Mouse (Mus musculus) CH12.LX (cell line): ENCODE results near the gene Ttc25. TPM values are rescaled to one million over a fixed set of nuclear protein-coding genes. Genes with fewer than 3 reads are reported as not detected.

Source experiments
- DNase-seq: peaks from one replicate; pipeline ENCODE4 v3.0.0-alpha.2; 2013; ENCODE audit errors: extremely low read depth
- H3K27ac ChIP-seq: 2 replicates; pipeline ENCODE4 v1.5.1; 2012; ENCODE audit warnings: low read depth, mild to moderate bottlenecking, control low read depth, moderate library complexity; ENCODE audit not compliant: insufficient read depth
- H3K27me3 ChIP-seq: replicated peaks from 2 replicates; pipeline ENCODE3; 2012; ENCODE audit warnings: inconsistent platforms
- H3K36me3 ChIP-seq, 2 experiments: replicated peaks in 1 of 2; 2 replicates each; pipeline versions ENCODE3 to v1.6.1; 2012; ENCODE audit warnings: inconsistent platforms in 1 of 2, low read length in 1 of 2, mild to moderate bottlenecking in 1 of 2, mixed read lengths in 1 of 2, moderate library complexity in 1 of 2; ENCODE audit not compliant: control insufficient read depth in 1 of 2, insufficient read depth in 1 of 2
- H3K4me1 ChIP-seq, 2 experiments: 2 replicates each; pipeline ENCODE4 v1.6.1; 2012; ENCODE audit warnings: inconsistent platforms in 1 of 2, moderate library complexity in 1 of 2; ENCODE audit not compliant: insufficient read depth in 2 of 2, control insufficient read depth in 1 of 2
- H3K4me2 ChIP-seq: 2 replicates; pipeline ENCODE4 v1.6.1; 2012; ENCODE audit warnings: low read depth, mild to moderate bottlenecking, control low read depth; ENCODE audit not compliant: poor library complexity, insufficient read depth, severe bottlenecking
- H3K4me3 ChIP-seq, 3 experiments: fragments of 150-350 bp in 1 of 3; sonication (generic) in 1 of 3; replicated peaks in 1 of 3; 2 replicates each; pipeline versions ENCODE3 to v1.5.1; 2011 to 2012; ENCODE audit warnings: low read depth in 2 of 3, low read length in 2 of 3, mild to moderate bottlenecking in 2 of 3, moderate library complexity in 2 of 3, control low read depth in 1 of 3, improper control_type of control experiment in 1 of 3, inconsistent platforms in 1 of 3, mixed read lengths in 1 of 3; ENCODE audit not compliant: poor library complexity in 1 of 3
- H3K79me2 ChIP-seq: replicated peaks from 2 replicates; pipeline ENCODE4 v1.6.1; 2012; ENCODE audit warnings: mild to moderate bottlenecking, moderate library complexity; ENCODE audit not compliant: control insufficient read depth, poor library complexity, insufficient read depth, severe bottlenecking; ENCODE audit errors: extremely low read depth
- H3K9ac ChIP-seq: 2 replicates; pipeline ENCODE4 v1.6.1; 2012; ENCODE audit warnings: low read depth, mild to moderate bottlenecking, control low read depth, moderate library complexity; ENCODE audit not compliant: insufficient read depth
- H3K9me3 ChIP-seq: replicated peaks from 2 replicates; pipeline ENCODE3; 2012; ENCODE audit warnings: low read length, inconsistent platforms, mixed read lengths
- BHLHE40 ChIP-seq: IDR thresholded peaks from 2 replicates; pipeline ENCODE4 v1.6.1; 2011; ENCODE audit warnings: mild to moderate bottlenecking, low read depth, low read length, improper control_type of control experiment
- CHD1 ChIP-seq: IDR thresholded peaks from 2 replicates; pipeline ENCODE4 v1.6.1; 2012; ENCODE audit warnings: low read depth, low read length, improper control_type of control experiment, inconsistent platforms
- CHD2 ChIP-seq: IDR thresholded peaks from 2 replicates; pipeline ENCODE4 v1.6.1; 2011; ENCODE audit warnings: low read length, improper control_type of control experiment
- CTCF ChIP-seq, 2 experiments: IDR thresholded peaks in 1 of 2; conservative IDR thresholded peaks in 1 of 2; 2 replicates each; pipeline ENCODE4 v1.5.1; 2011 to 2012; ENCODE audit warnings: low read depth in 2 of 2, low read length in 2 of 2, improper control_type of control experiment in 1 of 2, inconsistent platforms in 1 of 2, mild to moderate bottlenecking in 1 of 2, moderate library complexity in 1 of 2
- E2F4 ChIP-seq: IDR thresholded peaks from 2 replicates; pipeline ENCODE4 v1.6.1; 2011; ENCODE audit warnings: low read depth, low read length, improper control_type of control experiment; ENCODE audit not compliant: insufficient replicate concordance
- ELF1 ChIP-seq: IDR thresholded peaks from 2 replicates; pipeline ENCODE4 v1.6.1; 2014; ENCODE audit warnings: low read depth, mild to moderate bottlenecking, inconsistent platforms, low read length, improper control_type of control experiment
- EP300 ChIP-seq: IDR thresholded peaks from 2 replicates; pipeline ENCODE4 v1.6.1; 2011; ENCODE audit warnings: low read length, improper control_type of control experiment
- ETS1 ChIP-seq: conservative IDR thresholded peaks from 2 replicates; pipeline ENCODE4 v1.6.1; 2012; ENCODE audit warnings: low read depth, mild to moderate bottlenecking, inconsistent platforms, low read length, improper control_type of control experiment, moderate library complexity
- GABPA ChIP-seq: IDR thresholded peaks from 2 replicates; pipeline ENCODE4 v1.6.1; 2012; ENCODE audit warnings: low read depth, low read length, improper control_type of control experiment, inconsistent platforms; ENCODE audit not compliant: insufficient replicate concordance
- HCFC1 ChIP-seq: IDR thresholded peaks from 2 replicates; pipeline ENCODE4 v1.6.1; 2012; ENCODE audit warnings: low read depth, mild to moderate bottlenecking, inconsistent platforms, low read length, improper control_type of control experiment
- IRF4 ChIP-seq: IDR thresholded peaks from 2 replicates; pipeline ENCODE4 v1.6.1; 2014; ENCODE audit warnings: low read depth, mild to moderate bottlenecking, inconsistent platforms, low read length, improper control_type of control experiment
- JUN ChIP-seq: IDR thresholded peaks from 2 replicates; pipeline ENCODE4 v1.6.1; 2011; ENCODE audit warnings: low read depth, mild to moderate bottlenecking, low read length, improper control_type of control experiment, moderate library complexity; ENCODE audit not compliant: insufficient read depth
- JUND ChIP-seq: conservative IDR thresholded peaks from 2 replicates; pipeline ENCODE4 v1.6.1; 2011; ENCODE audit warnings: low read depth, low read length, improper control_type of control experiment
- KAT2A ChIP-seq: IDR thresholded peaks from 2 replicates; pipeline ENCODE4 v1.6.1; 2012; ENCODE audit warnings: low read length, improper control_type of control experiment, inconsistent platforms; ENCODE audit not compliant: insufficient replicate concordance
- MAFK ChIP-seq: IDR thresholded peaks from 2 replicates; pipeline ENCODE4 v1.6.1; 2011; ENCODE audit warnings: low read length, improper control_type of control experiment; ENCODE audit not compliant: insufficient replicate concordance
- MAX ChIP-seq: IDR thresholded peaks from 2 replicates; pipeline ENCODE4 v1.6.1; 2011; ENCODE audit warnings: low read length, improper control_type of control experiment
- MAZ ChIP-seq: IDR thresholded peaks from 2 replicates; pipeline ENCODE4 v1.6.1; 2012; ENCODE audit warnings: low read depth, mild to moderate bottlenecking, inconsistent platforms, low read length, improper control_type of control experiment, moderate library complexity
- MEF2A ChIP-seq: IDR thresholded peaks from 2 replicates; pipeline ENCODE4 v1.6.1; 2014; ENCODE audit warnings: low read depth, mild to moderate bottlenecking, inconsistent platforms, low read length, improper control_type of control experiment, borderline replicate concordance
- MXI1 ChIP-seq: IDR thresholded peaks from 2 replicates; pipeline ENCODE4 v1.6.1; 2011; ENCODE audit warnings: mild to moderate bottlenecking, low read depth, low read length, improper control_type of control experiment
- MYC ChIP-seq: IDR thresholded peaks from 2 replicates; pipeline ENCODE4 v1.6.1; 2011; ENCODE audit warnings: low read depth, mild to moderate bottlenecking, improper control_type of control experiment, low read length
- NELFE ChIP-seq: IDR thresholded peaks from 2 replicates; pipeline ENCODE4 v1.6.1; 2011; ENCODE audit warnings: low read depth, low read length, improper control_type of control experiment
- NRF1 ChIP-seq: IDR thresholded peaks from 2 replicates; pipeline ENCODE4 v1.6.1; 2014; ENCODE audit warnings: low read depth, mild to moderate bottlenecking, inconsistent platforms, low read length, improper control_type of control experiment, moderate library complexity
- PAX5 ChIP-seq: IDR thresholded peaks from 2 replicates; pipeline ENCODE4 v1.6.1; 2012; ENCODE audit warnings: low read length, inconsistent platforms, mixed read lengths
- POLR2A ChIP-seq: IDR thresholded peaks from 2 replicates; pipeline ENCODE4 v1.6.1; 2011; ENCODE audit warnings: low read depth, mild to moderate bottlenecking, improper control_type of control experiment, low read length
- POLR2AphosphoS2 ChIP-seq: IDR thresholded peaks from 2 replicates; pipeline ENCODE4 v1.6.1; 2011; ENCODE audit warnings: low read depth, low read length, improper control_type of control experiment
- RAD21 ChIP-seq: IDR thresholded peaks from 2 replicates; pipeline ENCODE4 v1.6.1; 2011; ENCODE audit warnings: low read depth, mild to moderate bottlenecking, low read length, improper control_type of control experiment, moderate library complexity
- RCOR1 ChIP-seq: conservative IDR thresholded peaks from 2 replicates; pipeline ENCODE4 v1.6.1; 2012; ENCODE audit warnings: low read depth, mild to moderate bottlenecking, inconsistent platforms, low read length, improper control_type of control experiment
- SIN3A ChIP-seq: IDR thresholded peaks from 2 replicates; pipeline ENCODE4 v1.6.1; 2012; ENCODE audit warnings: low read length, improper control_type of control experiment, inconsistent platforms
- SMC3 ChIP-seq: IDR thresholded peaks from 2 replicates; pipeline ENCODE4 v1.6.1; 2011; ENCODE audit warnings: low read depth, low read length, improper control_type of control experiment
- TBP ChIP-seq: conservative IDR thresholded peaks from 2 replicates; pipeline ENCODE4 v1.6.1; 2011; ENCODE audit warnings: low read depth, low read length, improper control_type of control experiment
- TCF12 ChIP-seq: IDR thresholded peaks from 2 replicates; pipeline ENCODE4 v1.6.1; 2014; ENCODE audit warnings: low read depth, mild to moderate bottlenecking, inconsistent platforms, low read length, improper control_type of control experiment
- UBTF ChIP-seq: IDR thresholded peaks from 2 replicates; pipeline ENCODE4 v1.6.1; 2012; ENCODE audit warnings: low read depth, mild to moderate bottlenecking, inconsistent platforms, low read length, improper control_type of control experiment, moderate library complexity
- USF1 ChIP-seq: IDR thresholded peaks from 2 replicates; pipeline ENCODE4 v1.6.1; 2014; ENCODE audit warnings: low read depth, mild to moderate bottlenecking, inconsistent platforms, low read length, improper control_type of control experiment
- USF2 ChIP-seq: conservative IDR thresholded peaks from 2 replicates; pipeline ENCODE4 v1.6.1; 2011; ENCODE audit warnings: low read depth, low read length, improper control_type of control experiment
- ZC3H11A ChIP-seq: IDR thresholded peaks from 2 replicates; pipeline ENCODE4 v1.6.1; 2012; ENCODE audit warnings: low read depth, mild to moderate bottlenecking, inconsistent platforms, low read length, improper control_type of control experiment
- ZKSCAN1 ChIP-seq: IDR thresholded peaks from 2 replicates; pipeline ENCODE4 v1.6.1; 2012; ENCODE audit warnings: low read depth, inconsistent platforms, low read length, improper control_type of control experiment, borderline replicate concordance
- ZMIZ1 ChIP-seq: IDR thresholded peaks from 2 replicates; pipeline ENCODE4 v1.6.1; 2012; ENCODE audit warnings: low read depth, mild to moderate bottlenecking, inconsistent platforms, low read length, improper control_type of control experiment
- ZNF384 ChIP-seq: IDR thresholded peaks from 2 replicates; pipeline ENCODE4 v1.6.1; 2012; ENCODE audit warnings: low read depth, low read length, improper control_type of control experiment, inconsistent platforms
- dilution Hi-C: fragments of 300-500 bp; cut with MboI; formaldehyde crosslinking; loops from 2 replicates; pipeline ENCODE4 v1.14.3; 2020; ENCODE audit warnings: low sequenced_read_pairs; ENCODE audit not compliant: extremely low pct_unique_long_range_greater_than_20kb, extremely low pct_ligation_motif_present
- in situ Hi-C: fragments of 300-500 bp; cut with MboI; formaldehyde crosslinking; loops from 3 replicates; pipeline ENCODE4 v1.14.3; 2019; ENCODE audit warnings: low sequenced_read_pairs, low pct_ligation_motif_present, low pct_unique_long_range_greater_than_20kb, mixed read lengths
- polyA plus RNA-seq: library from polyadenylated mRNA; unstranded; fragments of >175 nt; gene quantifications from 2 replicates; pipeline ENCODE4 v1.2.1, GENCODE M21; 2012; ENCODE audit warnings: low read depth; ENCODE audit not compliant: insufficient read length
- total RNA-seq, 2 experiments: library from RNA; depleted of rRNA; stranded (reverse); fragments of 300-350 nt in 1 of 2; fragments of >200 nt in 1 of 2; gene quantifications; 2 replicates each; pipeline ENCODE4 v1.2.3; 2012 to 2014

The Ttc25 gene
- total and polyA plus RNA-seq, 3 experiments, result 0.51 to 12.8 (median 1.3) TPM

DNA sequence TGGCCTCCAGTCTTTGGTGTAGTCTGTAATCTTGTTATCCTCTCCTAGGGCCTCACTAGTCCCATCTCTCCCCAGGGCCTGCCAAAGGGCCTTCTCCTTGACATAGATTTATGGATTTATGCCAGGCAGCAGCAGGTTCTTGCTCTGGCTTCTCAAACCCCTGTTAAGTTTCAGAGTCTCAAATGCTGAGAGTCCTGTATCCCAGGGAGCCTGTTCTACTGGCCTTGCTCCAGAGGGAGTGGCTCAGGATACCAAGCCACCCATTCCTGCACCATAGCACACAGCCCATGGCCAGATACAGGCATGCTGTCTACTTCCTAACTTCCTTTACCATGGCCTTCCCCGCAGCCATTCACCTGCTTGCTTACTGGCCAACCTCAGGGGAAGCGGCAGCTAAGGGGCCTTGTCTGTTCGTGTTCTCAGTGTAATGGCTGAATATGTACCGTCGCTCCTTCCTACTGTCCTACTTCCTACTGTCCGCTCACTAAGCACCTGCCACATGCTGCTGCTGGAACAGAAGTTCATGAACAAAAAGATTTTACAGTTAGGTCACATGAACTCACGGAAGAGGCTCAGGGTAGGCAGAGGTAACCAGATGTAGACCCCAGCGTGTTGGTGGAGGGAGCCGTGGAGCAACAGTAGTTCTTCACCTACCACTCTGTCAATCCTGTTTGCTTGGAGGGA lies 33.9 kb downstream of the Ttc25 start:
- H3K9ac ChIP-seq, result peak overlapping the region; percentile 8; the same call in 1 of the 2 replicates
- H3K36me3 ChIP-seq, result peaks cover 64 to 84% of the 10 kb centered on the region in 2 experiments
- H3K4me2 ChIP-seq, result peak overlapping the region; percentile 31
- dilution Hi-C loops, result no loop called here
- H3K4me1 ChIP-seq, result peaks cover 67 to 94% of the 10 kb centered on the region in 2 experiments
- H3K79me2 ChIP-seq, result peaks cover 39% of the 10 kb centered on the region
- H3K27ac ChIP-seq, result peak overlapping the region; percentile 40
- DNase-seq, result no peak
- in situ Hi-C loops, result no loop called here
- H3K9me3 ChIP-seq, result no peaks in the 10 kb centered on the region
- no peaks in the 10 kb centered on the region for H3K27me3 ChIP-seq
- no peak for TF ChIP-seq USF2
- no peak for TF ChIP-seq MEF2A
- TF ChIP-seq POLR2A, result no peak; the same call in 1 of the 2 replicates
- TF ChIP-seq E2F4, result no peak
- TF ChIP-seq GABPA, result no peak
- TF ChIP-seq ZMIZ1, result peak; percentile 45; the same call in 1 of the 2 replicates
- TF ChIP-seq ZC3H11A, result no peak
- no peak for TF ChIP-seq IRF4
- TF ChIP-seq SMC3, result no peak
- TF ChIP-seq MXI1, result no peak
- TF ChIP-seq TBP, result no peak
- no peak for TF ChIP-seq NELFE
- TF ChIP-seq TCF12, result no peak
- no peak for TF ChIP-seq USF1
- TF ChIP-seq MAZ, result no peak
- no peak for TF ChIP-seq ETS1
- no peak for TF ChIP-seq NRF1
- no peak for TF ChIP-seq CHD1
- no peak for TF ChIP-seq PAX5
- TF ChIP-seq BHLHE40, result no peak; the same call in 1 of the 2 replicates
- TF ChIP-seq ZKSCAN1, result no peak
- TF ChIP-seq RAD21, result no peak
- no peak for TF ChIP-seq MAFK
- no peak for TF ChIP-seq JUN
- TF ChIP-seq POLR2AphosphoS2, result 0 out of 2 replicates have a peak, but pooled peaks have one; percentile 30
- TF ChIP-seq UBTF, result no peak
- TF ChIP-seq CTCF (conservative IDR thresholded peaks at IDR 0.05 in 1 of 2, IDR thresholded peaks at IDR 0.05 in 1 of 2; ENCODE audit: low read depth in 2 of 2, low read length in 2 of 2), result no peak
- 0 out of 2 replicates have a peak, but pooled peaks have one; percentile 13 for TF ChIP-seq EP300
- TF ChIP-seq MAX, result no peak
- no peak for TF ChIP-seq MYC
- TF ChIP-seq RCOR1, result no peak
- no peak for TF ChIP-seq JUND
- TF ChIP-seq ELF1, result no peak
- TF ChIP-seq HCFC1, result 0 out of 2 replicates have a peak, but pooled peaks have one; percentile 2
- no peak for TF ChIP-seq SIN3A
- TF ChIP-seq CHD2, result 0 out of 2 replicates have a peak, but pooled peaks have one; percentile 14
- no peak for TF ChIP-seq ZNF384
- TF ChIP-seq KAT2A, result no peak
- H3K4me3 ChIP-seq, result peak overlapping the region in 1 of 3 experiments; percentile 10
